ENCODE assay signal across 14 mouse cellular contexts in genomic region chr8:56232552-56232951, GRCm38 (mm10).
DNase-seq lines count a peak whose midpoint lies in the region; ATAC-seq and TF ChIP-seq lines count a peak whose summit lies in the region.
"Had no signal": no experiment of that assay in that cellular context is flagged by ENCODE, and none has a peak within 500 bp of the region (broad histone marks: within the 10 kb centered on the region; RNA-seq: fewer than 3 reads in every experiment).

No protein-coding gene starts in this region.

- no peak for TF ChIP-seq CTCF in testis, adult 2 months (IDR thresholded peaks at IDR 0.05; ENCODE audit: control insufficient read depth, insufficient read depth, insufficient replicate concordance, low read depth, low read length)

- H3K4me3 ChIP-seq in testis, adult 2 months (ENCODE audit: control insufficient read depth, low read depth, low read length) = no peak overlapping the region
- H3K4me3 ChIP-seq in lung, embryonic 16.5 days (ENCODE audit: low read length) = no peak overlapping the region
- H3K4me3 ChIP-seq: embryonic facial prominence, embryonic 13.5 days had no signal

- TF ChIP-seq POLR2A in testis, adult 2 months (IDR thresholded peaks at IDR 0.05; ENCODE audit: control insufficient read depth, low read depth, low read length) = no peak

- peak overlapping the region; percentile 68 for H3K27ac ChIP-seq in testis, adult 2 months (ENCODE audit: control insufficient read depth, insufficient read depth, low read depth, low read length)
- peak overlapping the region; percentile 71; the same call in 1 of the 2 replicates for H3K27ac ChIP-seq in lung, embryonic 16.5 days (ENCODE audit: low read length)
- H3K27ac ChIP-seq: embryonic facial prominence, embryonic 13.5 days; hindbrain, postnatal 0 days had no signal

- peak; percentile 85 for ATAC-seq in lung, embryonic 16.5 days (ENCODE audit: low read depth)
- ATAC-seq: hindbrain, postnatal 0 days; midbrain, embryonic 16.5 days had no signal

- H3K9me3 ChIP-seq in lung, embryonic 16.5 days (ENCODE audit: control insufficient read depth, low read length) = no peaks in the 10 kb centered on the region
- H3K9me3 ChIP-seq: embryonic facial prominence, embryonic 13.5 days had no signal

- WGBS in lung, embryonic 16.5 days = 35% methylated on average over 3 of the region's 3 CpGs

- H3K4me1 ChIP-seq in testis, adult 2 months (ENCODE audit: control insufficient read depth, insufficient read depth, low read length) = no peaks in the 10 kb centered on the region
- H3K4me1 ChIP-seq in lung, embryonic 16.5 days (replicated peaks; ENCODE audit: control insufficient read depth, insufficient read depth, low read length) = no peaks in the 10 kb centered on the region; the same call in 1 of the 2 replicates

- H3K4me2 ChIP-seq in lung, embryonic 16.5 days (ENCODE audit: low read depth, low read length) = no peak overlapping the region
- H3K4me2 ChIP-seq: embryonic facial prominence, embryonic 13.5 days had no signal

- peak; percentile 2 to 34 for DNase-seq in heart, adult 9 months (ENCODE audit: low spot score in 2 of 2)
- no peak for DNase-seq in heart, postnatal 4 days
- DNase-seq in testis, postnatal 10 days (ENCODE audit: low spot score) = no peak
- DNase-seq in cerebellum, adult 18-20 months = no peak
- no peak for DNase-seq in T-cell, adult 2 months (ENCODE audit: low spot score)
- DNase-seq in layer of hippocampus, postnatal 10 days (ENCODE audit: low spot score in 2 of 2) = no peak
- DNase-seq: adrenal gland, postnatal 25 days; cerebellum, adult 9-10 months; layer of hippocampus, postnatal 36 days had no signal

- H3K9ac ChIP-seq in lung, embryonic 16.5 days (ENCODE audit: low read length) = no peak overlapping the region
- H3K9ac ChIP-seq: embryonic facial prominence, embryonic 13.5 days had no signal

- H3K27me3 ChIP-seq in testis, adult 2 months (ENCODE audit: control insufficient read depth, insufficient read depth, low read length) = no peaks in the 10 kb centered on the region
- no peaks in the 10 kb centered on the region for H3K27me3 ChIP-seq in lung, embryonic 16.5 days (ENCODE audit: control insufficient read depth, insufficient read depth, low read depth, low read length)
- H3K27me3 ChIP-seq: embryonic facial prominence, embryonic 13.5 days had no signal

- H3K36me3 ChIP-seq in testis, adult 2 months (ENCODE audit: control insufficient read depth, insufficient read depth, low read length) = no peaks in the 10 kb centered on the region
- no peaks in the 10 kb centered on the region for H3K36me3 ChIP-seq in lung, embryonic 16.5 days (ENCODE audit: control insufficient read depth, insufficient read depth, low read length)
- H3K36me3 ChIP-seq: embryonic facial prominence, embryonic 13.5 days had no signal

Comparison
In these comparisons a context has a peak if more than half of its experiments do, and no peak if none do; other contexts are left out.
1. DNase-seq: peak in heart, adult 9 months (2 of 2); none in heart, postnatal 4 days (single experiment), testis, postnatal 10 days (single experiment), cerebellum, adult 18-20 months (0 of 2), T-cell, adult 2 months (single experiment) and layer of hippocampus, postnatal 10 days (0 of 2).